Mouse (Mus musculus): ENCODE data around the gene Gm10720. TPM values are rescaled to one million over a fixed set of nuclear protein-coding genes. Genes with fewer than 3 reads are reported as not detected.
A peak's percentile ranks its signal among the peaks of the same experiment; 100 is the strongest.
"Not testable (repeated sequence)": the region's sequence is repeated elsewhere in the genome, so short reads cannot be mapped to it uniquely, and the experiment has no call there.

Gm10720 gene
- polyA plus RNA-seq, 1 experiment from 2014 or later, result not detected

DNA sequence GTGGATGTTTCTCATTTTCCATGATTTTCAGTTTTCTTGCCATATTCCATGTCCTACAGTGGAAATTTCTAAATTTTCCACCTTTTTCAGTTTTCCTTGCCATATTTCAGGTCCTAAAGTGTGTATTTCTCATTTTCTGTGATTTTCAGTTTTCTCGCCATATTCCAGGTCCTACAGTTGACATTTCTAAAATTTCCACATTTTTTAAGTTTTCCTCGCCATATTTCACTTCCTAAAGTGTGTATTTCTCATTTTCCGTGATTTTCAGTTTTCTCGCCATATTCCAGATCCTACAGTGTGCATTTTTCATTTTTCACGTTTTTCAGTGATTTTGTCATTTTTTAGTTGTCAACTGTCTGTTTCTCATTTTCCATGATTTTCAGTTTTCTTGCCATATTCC is 6.1 kb upstream of the Gm10720 start:
- not testable (repeated sequence) for H3K36me3 ChIP-seq (ENCODE audit: control insufficient read depth, insufficient read depth, low read length); DNase-seq (ENCODE audit: low spot score); H3K4me1 ChIP-seq (replicated peaks; ENCODE audit: control insufficient read depth, insufficient read depth, low read length); H3K27ac ChIP-seq (ENCODE audit: low read depth, low read length); H3K9me3 ChIP-seq (ENCODE audit: control insufficient read depth, low read length); H3K4me2 ChIP-seq (replicated peaks; ENCODE audit: low read depth, low read length); H3K27me3 ChIP-seq (ENCODE audit: control insufficient read depth, insufficient read depth, low read length); H3K4me3 ChIP-seq (ENCODE audit: low read depth, low read length); H3K9ac ChIP-seq (ENCODE audit: low read depth, low read length)
- ATAC-seq (ENCODE audit: low FRiP score), result peak; percentile 62
- no CpG with 5 or more reads among the region's 5 CpGs for WGBS

DNA sequence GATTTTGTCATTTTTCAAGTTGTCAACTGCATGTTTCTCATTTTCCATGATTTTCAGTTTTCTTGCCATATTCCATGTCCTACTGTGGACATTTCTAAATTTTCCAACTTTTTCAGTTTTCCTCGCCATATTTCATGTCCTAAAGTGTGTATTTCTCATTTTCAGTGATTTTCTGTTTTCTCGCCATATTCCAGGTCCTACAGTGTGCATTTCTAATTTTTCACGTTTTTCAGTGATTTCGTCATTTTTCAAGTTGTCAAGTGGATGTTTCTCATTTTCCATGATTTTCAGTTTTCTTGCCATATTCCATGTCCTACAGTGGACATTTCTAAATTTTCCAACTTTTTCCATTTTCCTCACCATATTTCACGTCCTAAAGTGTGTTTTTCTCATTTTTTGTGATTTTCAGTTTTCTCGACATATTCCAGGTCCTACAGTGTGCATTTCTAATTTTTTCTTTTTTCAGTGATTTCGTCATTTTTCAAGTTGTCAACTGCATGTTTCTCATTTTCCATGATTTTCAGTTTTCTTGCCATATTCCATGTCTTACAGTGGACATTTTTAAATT is 3.3 kb upstream of the Gm10720 start:
- H3K4me2 ChIP-seq (replicated peaks; ENCODE audit: low read depth, low read length); H3K4me3 ChIP-seq (ENCODE audit: low read depth, low read length); ATAC-seq (ENCODE audit: low FRiP score); H3K27ac ChIP-seq (ENCODE audit: low read depth, low read length); H3K9me3 ChIP-seq (ENCODE audit: control insufficient read depth, low read length); H3K27me3 ChIP-seq (ENCODE audit: control insufficient read depth, insufficient read depth, low read length); H3K9ac ChIP-seq (ENCODE audit: low read depth, low read length); H3K36me3 ChIP-seq (ENCODE audit: control insufficient read depth, insufficient read depth, low read length); DNase-seq (ENCODE audit: low spot score); H3K4me1 ChIP-seq (replicated peaks; ENCODE audit: control insufficient read depth, insufficient read depth, low read length): not testable (repeated sequence)
- 86% methylated on average over 2 of the region's 7 CpGs for WGBS

DNA sequence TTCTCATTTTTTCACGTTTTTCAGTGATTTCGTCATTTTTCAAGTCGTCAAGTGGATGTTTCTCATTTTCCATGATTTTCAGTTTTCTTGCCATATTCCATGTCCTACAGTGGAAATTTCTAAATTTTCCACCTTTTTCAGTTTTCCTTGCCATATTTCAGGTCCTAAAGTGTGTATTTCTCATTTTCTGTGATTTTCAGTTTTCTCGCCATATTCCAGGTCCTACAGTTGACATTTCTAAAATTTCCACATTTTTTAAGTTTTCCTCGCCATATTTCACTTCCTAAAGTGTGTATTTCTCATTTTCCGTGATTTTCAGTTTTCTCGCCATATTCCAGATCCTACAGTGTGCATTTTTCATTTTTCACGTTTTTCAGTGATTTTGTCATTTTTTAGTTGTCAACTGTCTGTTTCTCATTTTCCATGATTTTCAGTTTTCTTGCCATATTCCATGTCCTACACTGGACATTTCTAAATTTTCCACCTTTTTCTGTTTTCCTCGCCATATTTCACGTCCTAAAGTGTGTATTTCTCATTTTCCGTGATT is 2.6 kb upstream of the Gm10720 start, which contains the start of gene Gm10721:
TSS of gene Gm10721 (plus strand) at position 408 of the 547 bp plus-strand sequence.
- H3K4me2 ChIP-seq (replicated peaks; ENCODE audit: low read depth, low read length); DNase-seq (ENCODE audit: low spot score); H3K36me3 ChIP-seq (ENCODE audit: control insufficient read depth, insufficient read depth, low read length); H3K9me3 ChIP-seq (ENCODE audit: control insufficient read depth, low read length); H3K4me1 ChIP-seq (replicated peaks; ENCODE audit: control insufficient read depth, insufficient read depth, low read length); H3K27me3 ChIP-seq (ENCODE audit: control insufficient read depth, insufficient read depth, low read length); H3K9ac ChIP-seq (ENCODE audit: low read depth, low read length); H3K27ac ChIP-seq (ENCODE audit: low read depth, low read length); H3K4me3 ChIP-seq (ENCODE audit: low read depth, low read length): not testable (repeated sequence)
- peak; percentile 58 for ATAC-seq (ENCODE audit: low FRiP score)
- WGBS, result no CpG with 5 or more reads among the region's 11 CpGs

DNA sequence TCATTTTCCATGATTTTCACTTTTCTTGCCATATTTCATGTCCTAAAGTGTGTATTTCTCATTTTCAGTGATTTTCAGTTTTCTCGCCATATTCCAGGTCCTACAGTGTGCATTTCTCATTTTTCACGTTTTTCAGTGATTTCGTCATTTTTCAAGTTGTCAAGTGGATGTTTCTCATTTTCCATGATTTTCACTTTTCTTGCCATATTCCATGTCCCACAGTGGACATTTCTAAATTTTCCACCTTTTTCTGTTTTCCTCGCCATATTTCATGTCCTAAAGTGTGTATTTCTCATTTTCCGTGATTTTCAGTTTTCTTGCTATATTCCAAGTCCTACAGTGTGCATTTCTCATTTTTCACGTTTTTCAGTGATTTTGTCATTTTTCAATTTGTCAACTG is 442 bp downstream of the Gm10720 start:
- H3K4me2 ChIP-seq (replicated peaks; ENCODE audit: low read depth, low read length); H3K36me3 ChIP-seq (ENCODE audit: control insufficient read depth, insufficient read depth, low read length); ATAC-seq (ENCODE audit: low FRiP score); H3K4me1 ChIP-seq (replicated peaks; ENCODE audit: control insufficient read depth, insufficient read depth, low read length); DNase-seq (ENCODE audit: low spot score); H3K27ac ChIP-seq (ENCODE audit: low read depth, low read length); H3K9me3 ChIP-seq (ENCODE audit: control insufficient read depth, low read length); H3K9ac ChIP-seq (ENCODE audit: low read depth, low read length); H3K27me3 ChIP-seq (ENCODE audit: control insufficient read depth, insufficient read depth, low read length); H3K4me3 ChIP-seq (ENCODE audit: low read depth, low read length): not testable (repeated sequence)
- 69% methylated on average over 4 of the region's 6 CpGs for WGBS

DNA sequence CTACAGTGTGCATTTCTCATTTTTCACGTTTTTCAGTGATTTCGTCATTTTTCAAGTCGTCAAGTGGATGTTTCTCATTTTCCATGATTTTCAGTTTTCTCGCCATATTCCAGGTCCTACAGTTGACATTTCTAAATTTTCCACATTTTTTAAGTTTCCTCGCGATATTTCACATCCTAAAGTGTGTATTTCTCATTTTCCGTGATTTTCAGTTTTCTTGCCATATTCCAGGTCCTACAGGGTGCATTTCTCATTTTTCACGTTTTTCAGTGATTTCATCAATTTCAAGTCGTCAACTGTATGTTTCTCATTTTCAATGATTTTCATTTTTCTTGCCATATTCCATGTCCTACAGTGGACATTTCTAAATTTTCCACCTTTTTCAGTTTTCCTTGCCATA is 1.7 kb downstream of the Gm10720 start, which contains the start of gene Gm10719:
TSS of gene Gm10719 (plus strand) at position 301 of the 400 bp plus-strand sequence.
- H3K27me3 ChIP-seq (ENCODE audit: control insufficient read depth, insufficient read depth, low read length); H3K4me3 ChIP-seq (ENCODE audit: low read depth, low read length); H3K9ac ChIP-seq (ENCODE audit: low read depth, low read length); ATAC-seq (ENCODE audit: low FRiP score); H3K4me2 ChIP-seq (replicated peaks; ENCODE audit: low read depth, low read length); H3K27ac ChIP-seq (ENCODE audit: low read depth, low read length); DNase-seq (ENCODE audit: low spot score); H3K4me1 ChIP-seq (replicated peaks; ENCODE audit: control insufficient read depth, insufficient read depth, low read length); H3K9me3 ChIP-seq (ENCODE audit: control insufficient read depth, low read length); H3K36me3 ChIP-seq (ENCODE audit: control insufficient read depth, insufficient read depth, low read length): not testable (repeated sequence)
- no CpG with 5 or more reads among the region's 9 CpGs for WGBS

DNA sequence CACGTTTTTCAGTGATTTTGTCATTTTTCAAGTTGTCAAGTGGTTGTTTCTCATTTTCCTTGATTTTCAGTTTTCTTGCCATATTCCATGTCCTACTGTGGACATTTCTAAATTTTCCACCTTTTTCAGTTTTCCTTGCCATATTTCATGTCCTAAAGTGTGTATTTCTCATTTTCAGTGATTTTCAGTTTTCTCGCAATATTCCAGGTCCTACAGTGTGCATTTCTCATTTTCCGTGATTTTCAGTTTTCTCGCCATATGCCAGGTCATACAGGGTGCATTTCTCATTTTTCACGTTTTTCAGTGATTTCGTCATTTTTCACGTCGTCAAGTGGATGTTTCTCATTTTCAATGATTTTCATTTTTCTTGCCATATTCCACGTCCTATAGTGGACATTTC is 3.5 kb downstream of the Gm10720 start:
- H3K4me3 ChIP-seq (ENCODE audit: low read depth, low read length); H3K27ac ChIP-seq (ENCODE audit: low read depth, low read length); H3K36me3 ChIP-seq (ENCODE audit: control insufficient read depth, insufficient read depth, low read length); H3K27me3 ChIP-seq (ENCODE audit: control insufficient read depth, insufficient read depth, low read length); ATAC-seq (ENCODE audit: low FRiP score); DNase-seq (ENCODE audit: low spot score); H3K4me2 ChIP-seq (replicated peaks; ENCODE audit: low read depth, low read length); H3K4me1 ChIP-seq (replicated peaks; ENCODE audit: control insufficient read depth, insufficient read depth, low read length); H3K9me3 ChIP-seq (ENCODE audit: control insufficient read depth, low read length); H3K9ac ChIP-seq (ENCODE audit: low read depth, low read length): not testable (repeated sequence)
- WGBS, result 66% methylated on average over 9 of the region's 9 CpGs

DNA sequence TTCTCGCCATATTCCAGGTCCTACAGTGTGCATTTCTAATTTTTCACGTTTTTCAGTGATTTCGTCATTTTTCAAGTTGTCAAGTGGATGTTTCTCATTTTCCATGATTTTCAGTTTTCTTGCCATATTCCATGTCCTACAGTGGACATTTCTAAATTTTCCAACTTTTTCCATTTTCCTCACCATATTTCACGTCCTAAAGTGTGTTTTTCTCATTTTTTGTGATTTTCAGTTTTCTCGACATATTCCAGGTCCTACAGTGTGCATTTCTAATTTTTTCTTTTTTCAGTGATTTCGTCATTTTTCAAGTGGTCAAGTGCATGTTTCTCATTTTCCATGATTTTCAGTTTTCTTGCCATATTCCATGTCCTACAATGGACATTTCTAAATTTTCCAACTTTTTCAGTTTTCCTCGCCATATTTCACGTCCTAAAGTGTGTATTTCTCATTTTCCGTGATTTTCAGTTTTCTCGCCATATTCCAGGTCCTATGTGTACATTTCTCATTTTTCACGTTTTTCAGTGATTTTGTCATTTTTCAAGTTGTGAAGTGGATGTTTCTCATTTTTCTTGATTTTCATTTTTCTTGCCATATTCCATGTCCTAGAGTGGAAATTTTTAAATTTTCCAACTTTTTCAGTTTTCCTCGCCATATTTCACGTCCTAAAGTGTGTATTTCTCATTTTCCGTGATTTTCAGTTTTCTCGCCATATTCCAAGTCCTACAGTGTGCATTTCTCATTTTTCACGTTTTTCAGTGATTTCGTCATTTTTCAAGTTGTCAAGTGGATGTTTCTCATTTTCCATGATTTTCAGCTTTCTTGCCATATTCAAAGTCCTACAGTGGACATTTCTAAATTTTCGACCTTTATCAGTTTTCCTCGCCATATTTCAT is 4.6 kb downstream of the Gm10720 start:
- H3K9ac ChIP-seq (ENCODE audit: low read depth, low read length); H3K4me1 ChIP-seq (replicated peaks; ENCODE audit: control insufficient read depth, insufficient read depth, low read length); H3K9me3 ChIP-seq (ENCODE audit: control insufficient read depth, low read length); H3K27ac ChIP-seq (ENCODE audit: low read depth, low read length); H3K4me2 ChIP-seq (replicated peaks; ENCODE audit: low read depth, low read length); H3K36me3 ChIP-seq (ENCODE audit: control insufficient read depth, insufficient read depth, low read length); H3K4me3 ChIP-seq (ENCODE audit: low read depth, low read length); H3K27me3 ChIP-seq (ENCODE audit: control insufficient read depth, insufficient read depth, low read length); DNase-seq (ENCODE audit: low spot score): not testable (repeated sequence)
- 75% methylated on average over 11 of the region's 19 CpGs for WGBS
- peak; percentile 76 for ATAC-seq (ENCODE audit: low FRiP score)

DNA sequence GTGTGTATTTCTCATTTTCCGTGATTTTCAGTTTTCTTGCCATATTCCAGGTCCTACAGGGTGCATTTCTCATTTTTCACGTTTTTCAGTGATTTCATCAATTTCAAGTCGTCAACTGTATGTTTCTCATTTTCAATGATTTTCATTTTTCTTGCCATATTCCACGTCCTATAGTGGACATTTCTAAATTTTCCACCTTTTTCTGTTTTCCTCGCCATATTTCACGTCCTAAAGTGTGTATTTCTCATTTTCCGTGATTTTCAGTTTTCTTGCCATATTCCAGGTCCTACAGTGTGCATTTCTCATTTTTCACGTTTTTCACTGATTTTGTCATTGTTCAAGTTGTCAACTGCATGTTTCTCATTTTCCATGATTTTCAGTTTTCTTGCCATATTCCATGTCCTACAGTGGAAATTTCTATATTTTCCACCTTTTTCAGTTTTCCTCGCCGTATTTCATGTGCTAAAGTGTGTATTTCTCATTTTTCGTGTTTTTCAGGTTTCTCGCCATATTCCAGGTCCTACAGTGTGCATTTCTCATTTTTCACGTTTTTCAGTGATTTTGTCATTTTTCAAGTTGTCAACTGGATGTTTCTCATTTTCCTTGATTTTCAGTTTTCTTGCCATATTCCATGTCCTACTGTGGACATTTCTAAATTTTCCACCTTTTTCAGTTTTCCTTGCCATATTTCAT is 7.0 kb downstream of the Gm10720 start:
- peak; percentile 33 for DNase-seq (ENCODE audit: low spot score)
- H3K4me2 ChIP-seq (replicated peaks; ENCODE audit: low read depth, low read length); H3K4me1 ChIP-seq (replicated peaks; ENCODE audit: control insufficient read depth, insufficient read depth, low read length); H3K4me3 ChIP-seq (ENCODE audit: low read depth, low read length); H3K9ac ChIP-seq (ENCODE audit: low read depth, low read length); H3K27me3 ChIP-seq (ENCODE audit: control insufficient read depth, insufficient read depth, low read length); ATAC-seq (ENCODE audit: low FRiP score); H3K9me3 ChIP-seq (ENCODE audit: control insufficient read depth, low read length); H3K27ac ChIP-seq (ENCODE audit: low read depth, low read length); H3K36me3 ChIP-seq (ENCODE audit: control insufficient read depth, insufficient read depth, low read length): not testable (repeated sequence)
- WGBS, result 74% methylated on average over 9 of the region's 13 CpGs

Data from hindbrain, embryonic 11.5 days (tissue).